Comparison of ENCODE assay signal across 8 mouse cellular contexts in genomic region chr8:83737852-83738562, GRCm38 (mm10). TPM values are rescaled to one million over a fixed set of nuclear protein-coding genes. Genes with fewer than 3 reads are reported as not detected.
DNase-seq lines count a peak whose midpoint lies in the region; ATAC-seq lines count a peak whose summit lies in the region.

No protein-coding gene starts in this region.

- H3K9me3 ChIP-seq in hindbrain, embryonic 13.5 days: no peaks in the 10 kb centered on the region
- H3K9me3 ChIP-seq in hindbrain, embryonic 11.5 days (ENCODE audit: control insufficient read depth, low read length): no peaks in the 10 kb centered on the region
- H3K9me3 ChIP-seq in heart, embryonic 11.5 days (replicated peaks; ENCODE audit: control insufficient read depth, low read length): no peaks in the 10 kb centered on the region

- 61% methylated on average over 4 of the region's 4 CpGs for WGBS in hindbrain, embryonic 13.5 days
- 90% methylated on average over 4 of the region's 4 CpGs for WGBS in hindbrain, embryonic 11.5 days
- 61% methylated on average over 4 of the region's 4 CpGs for WGBS in heart, embryonic 11.5 days (ENCODE audit: insufficient replicate concordance)

- H3K4me3 ChIP-seq in hindbrain, embryonic 13.5 days: no peak overlapping the region
- no peak overlapping the region for H3K4me3 ChIP-seq in hindbrain, embryonic 11.5 days (ENCODE audit: low read depth, low read length)
- H3K4me3 ChIP-seq in heart, embryonic 11.5 days (ENCODE audit: low read depth, low read length): no peak overlapping the region

- intact Hi-C loops in left cerebral cortex, postnatal 4 days (cut with DNase I): no loop called here

- DNase-seq in hindbrain, embryonic 11.5 days (ENCODE audit: low spot score): no peak
- DNase-seq in adrenal gland, adult 2 months: peak; percentile 84
- DNase-seq in kidney, postnatal 36 days: peak; percentile 74 to 81
- DNase-seq in urinary bladder, adult 18-20 months (ENCODE audit: low spot score in 2 of 2): no peak
- DNase-seq in left cerebral cortex, postnatal 4 days: no peak

- H3K27me3 ChIP-seq in hindbrain, embryonic 13.5 days: peaks cover 58% of the 10 kb centered on the region
- peaks cover 20% of the 10 kb centered on the region for H3K27me3 ChIP-seq in hindbrain, embryonic 11.5 days (ENCODE audit: control insufficient read depth, insufficient read depth, low read length)
- H3K27me3 ChIP-seq in heart, embryonic 11.5 days (ENCODE audit: control insufficient read depth, insufficient read depth, low read length): no peaks in the 10 kb centered on the region

- no peak overlapping the region for H3K27ac ChIP-seq in hindbrain, embryonic 13.5 days
- H3K27ac ChIP-seq in hindbrain, embryonic 11.5 days (ENCODE audit: low read depth, low read length): no peak overlapping the region
- peak overlapping the region; percentile 50 for H3K27ac ChIP-seq in heart, embryonic 11.5 days (ENCODE audit: low read depth, low read length)

- peaks cover 25% of the 10 kb centered on the region for H3K4me1 ChIP-seq in hindbrain, embryonic 13.5 days (replicated peaks)
- H3K4me1 ChIP-seq in hindbrain, embryonic 11.5 days (replicated peaks; ENCODE audit: control insufficient read depth, insufficient read depth, low read length): no peaks in the 10 kb centered on the region; the same call in 1 of the 2 replicates
- peaks cover 24% of the 10 kb centered on the region for H3K4me1 ChIP-seq in heart, embryonic 11.5 days (ENCODE audit: control insufficient read depth, insufficient read depth, low read length)

- H3K36me3 ChIP-seq in hindbrain, embryonic 13.5 days: no peaks in the 10 kb centered on the region
- H3K36me3 ChIP-seq in hindbrain, embryonic 11.5 days (ENCODE audit: control insufficient read depth, insufficient read depth, low read length): no peaks in the 10 kb centered on the region
- no peaks in the 10 kb centered on the region for H3K36me3 ChIP-seq in heart, embryonic 11.5 days (ENCODE audit: control insufficient read depth, insufficient read depth, low read length)

- ATAC-seq in hindbrain, embryonic 13.5 days (ENCODE audit: low FRiP score): no peak
- no peak for ATAC-seq in hindbrain, embryonic 11.5 days (ENCODE audit: low FRiP score)
- ATAC-seq in heart, embryonic 11.5 days (replicated peaks; ENCODE audit: insufficient number of reproducible peaks, low FRiP score, low TSS enrichment): no peak
- peak; percentile 47 for ATAC-seq in monocyte, adult 5-6 weeks (replicated peaks; ENCODE audit: insufficient number of reproducible peaks, low FRiP score, low TSS enrichment, poor library complexity, severe bottlenecking)

- peak overlapping the region; percentile 17; the same call in 1 of the 2 replicates for H3K4me2 ChIP-seq in hindbrain, embryonic 13.5 days
- no peak overlapping the region for H3K4me2 ChIP-seq in hindbrain, embryonic 11.5 days (replicated peaks; ENCODE audit: low read depth, low read length)
- H3K4me2 ChIP-seq in heart, embryonic 11.5 days: no peak overlapping the region; the same call in 1 of the 2 replicates

- no peak overlapping the region for H3K9ac ChIP-seq in hindbrain, embryonic 13.5 days
- no peak overlapping the region for H3K9ac ChIP-seq in hindbrain, embryonic 11.5 days (ENCODE audit: low read depth, low read length)
- H3K9ac ChIP-seq in heart, embryonic 11.5 days (ENCODE audit: low read depth, low read length): 0 out of 2 replicates have a peak overlapping the region, but pooled peaks have one; percentile 34

RNA-seq across cellular contexts. Expression of gene Adgre5, which starts 3.1 kb away (rescaled TPM):
- 12.3 and 13.0 TPM in 2 replicates for polyA plus RNA-seq in hindbrain, embryonic 13.5 days (2015; fragmentation: Nextera tagmentation; extraction: Ambion mirVana)
- polyA plus RNA-seq in hindbrain, embryonic 11.5 days (2014; fragmentation: Nextera tagmentation; extraction: Ambion mirVana): 13.0 and 13.8 TPM in 2 replicates
- total RNA-seq in adrenal gland, adult 2 months (2021): 10 to 100 TPM; 31.5 to 40.7 TPM
- polyA plus RNA-seq in adrenal gland, adult 2 months (2012; rRNA removed): 34.5 and 35.2 TPM in 2 replicates
- 17.6 and 18.8 TPM in 2 replicates for polyA plus RNA-seq in heart, embryonic 11.5 days (2014; fragmentation: Nextera tagmentation; extraction: Ambion mirVana)
- total RNA-seq in monocyte, adult 5-6 weeks (2017): 1,127 to 1,315 TPM (median 1,167 TPM) in 3 replicates
- 10 to 100 TPM in 1 of 2 experiments, 1 to 10 TPM in 1; 9.4 to 11.5 TPM for total RNA-seq in left cerebral cortex, postnatal 4 days (2021)

RNA-seq across cellular contexts. Expression of gene Ddx39, which starts 23.0 kb away (rescaled TPM):
- polyA plus RNA-seq in hindbrain, embryonic 13.5 days (2015; fragmentation: Nextera tagmentation; extraction: Ambion mirVana): 116 and 119 TPM in 2 replicates
- 187 and 205 TPM in 2 replicates for polyA plus RNA-seq in hindbrain, embryonic 11.5 days (2014; fragmentation: Nextera tagmentation; extraction: Ambion mirVana)
- total RNA-seq in adrenal gland, adult 2 months (2021): 10 to 100 TPM; 15.3 to 20.9 TPM
- polyA plus RNA-seq in adrenal gland, adult 2 months (2012; rRNA removed): 13.4 and 14.1 TPM in 2 replicates
- polyA plus RNA-seq in heart, embryonic 11.5 days (2014; fragmentation: Nextera tagmentation; extraction: Ambion mirVana): 143 and 150 TPM in 2 replicates
- 51.8 to 77.1 TPM (median 60.3 TPM) in 3 replicates for total RNA-seq in monocyte, adult 5-6 weeks (2017)
- total RNA-seq in left cerebral cortex, postnatal 4 days (2021): 10 to 100 TPM; 39.1 to 39.7 TPM

RNA-seq across cellular contexts. Expression of gene Pkn1, which starts 39.0 kb away (rescaled TPM):
- 20.7 and 23.7 TPM in 2 replicates for polyA plus RNA-seq in hindbrain, embryonic 13.5 days (2015; fragmentation: Nextera tagmentation; extraction: Ambion mirVana)
- polyA plus RNA-seq in hindbrain, embryonic 11.5 days (2014; fragmentation: Nextera tagmentation; extraction: Ambion mirVana): 21.6 and 22.6 TPM in 2 replicates
- total RNA-seq in adrenal gland, adult 2 months (2021): 100 to 1,000 TPM; 110 to 115 TPM
- 138 and 164 TPM in 2 replicates for polyA plus RNA-seq in adrenal gland, adult 2 months (2012; rRNA removed)
- polyA plus RNA-seq in heart, embryonic 11.5 days (2014; fragmentation: Nextera tagmentation; extraction: Ambion mirVana): 17.0 and 21.2 TPM in 2 replicates
- 159 to 217 TPM (median 178 TPM) in 3 replicates for total RNA-seq in monocyte, adult 5-6 weeks (2017)
- total RNA-seq in left cerebral cortex, postnatal 4 days (2021): 100 to 1,000 TPM in 1 of 2 experiments, 10 to 100 TPM in 1; 98.7 to 107 TPM

Comparison
In these comparisons a context has a peak if more than half of its experiments do, and no peak if none do; other contexts are left out.
1. DNase-seq: peak in adrenal gland, adult 2 months (single experiment) and kidney, postnatal 36 days (2 of 2); none in hindbrain, embryonic 11.5 days (single experiment), urinary bladder, adult 18-20 months (0 of 2) and left cerebral cortex, postnatal 4 days (single experiment).